Mouse (Mus musculus) cortical plate, adult 2 months (tissue): Measurements from ENCODE around the gene Nadk2.

Experiments
- CTCF ChIP-seq: fragments of 200-500 bp; IDR thresholded peaks from 2 replicates; pipeline ENCODE4 v1.5.1; 2011; ENCODE audit warnings: mild to moderate bottlenecking, control low read depth, low read length; ENCODE audit not compliant: insufficient read depth; ENCODE audit errors: extremely low read depth
- POLR2A ChIP-seq: fragments of 200-500 bp; IDR thresholded peaks from 2 replicates; pipeline ENCODE4 v1.6.1; 2011; ENCODE audit warnings: mild to moderate bottlenecking, low read length, control low read depth; ENCODE audit not compliant: insufficient read depth; ENCODE audit errors: extremely low read depth

DNA sequence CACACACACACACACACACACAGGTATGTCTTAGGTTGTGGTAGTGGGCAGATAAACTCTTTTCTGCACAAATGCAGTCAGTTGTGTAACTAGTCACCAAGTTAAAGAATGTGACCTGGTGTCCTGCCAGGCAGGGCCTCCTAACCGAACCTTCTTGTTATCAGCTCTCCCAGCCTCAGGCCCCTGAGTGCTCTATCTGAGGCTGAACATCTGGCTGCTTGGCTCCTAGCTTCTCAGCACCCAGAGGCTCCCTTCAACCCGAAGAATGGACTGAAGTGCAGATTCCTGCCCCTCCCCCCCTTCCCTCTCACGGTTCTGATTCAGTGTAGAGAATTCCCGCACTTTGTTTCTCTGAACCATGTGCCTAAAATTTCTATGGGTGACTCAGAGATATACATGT, 3.6 kb downstream of the Nadk2 start:
- TF ChIP-seq CTCF, result no peak
- TF ChIP-seq POLR2A, result no peak
